In the genomic region with DNA sequence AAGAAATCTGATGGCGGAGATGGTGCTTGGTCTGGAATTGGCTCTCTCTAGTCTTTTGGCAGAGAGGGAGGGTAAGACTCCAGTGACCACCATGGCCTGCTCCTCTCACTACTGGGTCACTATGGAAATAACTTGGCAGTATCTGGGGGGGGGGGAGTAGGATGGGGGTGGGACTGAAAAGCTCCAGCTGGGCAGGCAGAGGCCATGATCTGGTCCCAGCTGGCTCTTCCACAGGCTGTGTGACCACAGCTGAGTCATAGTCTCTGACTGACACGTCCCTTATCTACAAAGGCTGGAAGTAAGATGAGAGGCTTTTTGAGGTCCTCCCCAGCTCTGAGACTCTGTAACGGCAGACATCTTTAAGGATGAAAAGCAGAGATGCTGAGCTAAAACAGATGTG, we compare ENCODE assay signal across 15 mouse cellular contexts. TPM values are rescaled to one million over a fixed set of nuclear protein-coding genes. Genes with fewer than 3 reads are reported as not detected.
DNase-seq lines count a peak whose midpoint lies in the region; ATAC-seq and TF ChIP-seq lines count a peak whose summit lies in the region.
"Had no signal": no experiment of that assay in that cellular context is flagged by ENCODE, and none has a peak within 500 bp of the region (broad histone marks: within the 10 kb centered on the region; RNA-seq: fewer than 3 reads in every experiment).

No protein-coding gene starts in this region.

- no peak overlapping the region for H3K4me3 ChIP-seq in intestine, postnatal 0 days (ENCODE audit: low read depth, low read length)
- H3K4me3 ChIP-seq in hindbrain, embryonic 11.5 days (ENCODE audit: low read depth, low read length) = no peak overlapping the region
- H3K4me3 ChIP-seq: embryonic facial prominence, embryonic 10.5 days; neural tube, embryonic 15.5 days had no signal

- H3K27me3 ChIP-seq in intestine, postnatal 0 days (replicated peaks; ENCODE audit: control insufficient read depth, insufficient read depth, low read length) = no peaks in the 10 kb centered on the region; the same call in 1 of the 2 replicates
- no peaks in the 10 kb centered on the region for H3K27me3 ChIP-seq in hindbrain, embryonic 11.5 days (ENCODE audit: control insufficient read depth, insufficient read depth, low read length)
- H3K27me3 ChIP-seq: neural tube, embryonic 15.5 days had no signal

- no peak overlapping the region for H3K9ac ChIP-seq in intestine, postnatal 0 days (ENCODE audit: low read depth, low read length)
- H3K9ac ChIP-seq in hindbrain, embryonic 11.5 days (ENCODE audit: low read depth, low read length) = no peak overlapping the region
- H3K9ac ChIP-seq: neural tube, embryonic 15.5 days had no signal

- no peak for ATAC-seq in intestine, postnatal 0 days
- ATAC-seq in hindbrain, embryonic 11.5 days (ENCODE audit: low FRiP score) = no peak
- ATAC-seq: activated CD4-positive, CD25-positive, alpha-beta regulatory T cell, adult 4 months had no signal

- TF ChIP-seq CTCF in intestine, postnatal 0 days (IDR thresholded peaks at IDR 0.05; ENCODE audit: low read depth) = no peak

- H3K9me3 ChIP-seq in intestine, postnatal 0 days (ENCODE audit: control insufficient read depth) = no peaks in the 10 kb centered on the region
- H3K9me3 ChIP-seq in hindbrain, embryonic 11.5 days (ENCODE audit: control insufficient read depth, low read length) = no peaks in the 10 kb centered on the region
- H3K9me3 ChIP-seq: embryonic facial prominence, embryonic 10.5 days; neural tube, embryonic 15.5 days had no signal

- 61% methylated on average over 3 of the region's 3 CpGs for WGBS in intestine, postnatal 0 days
- WGBS in hindbrain, embryonic 11.5 days = 69% methylated on average over 3 of the region's 3 CpGs

- no peak overlapping the region for H3K4me2 ChIP-seq in intestine, postnatal 0 days (replicated peaks; ENCODE audit: low read depth)
- no peak overlapping the region for H3K4me2 ChIP-seq in hindbrain, embryonic 11.5 days (replicated peaks; ENCODE audit: low read depth, low read length)
- H3K4me2 ChIP-seq: neural tube, embryonic 15.5 days had no signal

- DNase-seq in adrenal gland, adult (ENCODE audit: inconsistent age in 2 of 2, low spot score in 1 of 2) = peak; percentile 65 to 71
- no peak for DNase-seq in adrenal gland, adult 8-10 months
- DNase-seq in kidney, postnatal 10 days = peak; percentile 56
- no peak for DNase-seq in kidney, adult 9 months
- DNase-seq in 3134 (ENCODE audit: extremely low read depth, insufficient read length, low spot score) = peak; percentile 50
- peak; percentile 51 to 55 for DNase-seq in adrenal gland, postnatal 36 days
- no peak for DNase-seq in hindbrain, embryonic 11.5 days (ENCODE audit: low spot score)
- DNase-seq: cerebellum, postnatal 10 days; gastrocnemius, postnatal 36 days; kidney, postnatal 36 days; retina, postnatal 1 day had no signal

- H3K27ac ChIP-seq in intestine, postnatal 0 days (ENCODE audit: low read depth, low read length) = no peak overlapping the region
- no peak overlapping the region for H3K27ac ChIP-seq in hindbrain, embryonic 11.5 days (ENCODE audit: low read depth, low read length)
- H3K27ac ChIP-seq: neural tube, embryonic 15.5 days had no signal

- H3K4me1 ChIP-seq in intestine, postnatal 0 days (replicated peaks; ENCODE audit: control insufficient read depth, insufficient read depth, low read length) = no peaks in the 10 kb centered on the region
- 0 out of 2 replicates have a peak, but pooled peaks cover 2% of the 10 kb centered on the region for H3K4me1 ChIP-seq in hindbrain, embryonic 11.5 days (replicated peaks; ENCODE audit: control insufficient read depth, insufficient read depth, low read length)

- no peaks in the 10 kb centered on the region for H3K36me3 ChIP-seq in intestine, postnatal 0 days (ENCODE audit: control insufficient read depth, insufficient read depth)
- H3K36me3 ChIP-seq in hindbrain, embryonic 11.5 days (ENCODE audit: control insufficient read depth, insufficient read depth, low read length) = no peaks in the 10 kb centered on the region
- H3K36me3 ChIP-seq: embryonic facial prominence, embryonic 10.5 days; neural tube, embryonic 15.5 days had no signal

RNA-seq across cellular contexts. Expression of gene Lif, which starts 40.4 kb away (rescaled TPM):
- total RNA-seq in adrenal gland, adult 8-10 months (2022) = 1 to 10 TPM in 1 of 4 experiments, under 1 TPM in 2, not detected in 1; 0.15 to 1.0 (median 0.34) TPM
- under 1 TPM; 0.10 to 0.56 TPM for total RNA-seq in adrenal gland, postnatal 36 days (2021)
- 0.92 and 1.2 TPM in 2 replicates for polyA plus RNA-seq in intestine, postnatal 0 days (2015; fragmentation: Nextera tagmentation; extraction: Ambion mirVana)
- polyA plus RNA-seq in hindbrain, embryonic 11.5 days (2014; fragmentation: Nextera tagmentation; extraction: Ambion mirVana) = not detected in 2 replicates

Comparison
In these comparisons a context has a peak if more than half of its experiments do, and no peak if none do; other contexts are left out.
1. DNase-seq: peak in adrenal gland, adult (2 of 2), kidney, postnatal 10 days (single experiment), 3134 (single experiment) and adrenal gland, postnatal 36 days (2 of 2); none in adrenal gland, adult 8-10 months (single experiment), kidney, adult 9 months (single experiment) and hindbrain, embryonic 11.5 days (single experiment).